Mouse (Mus musculus): ENCODE data around the gene Rnf207.

GRCm38 (mm10) chr4:152285505-152285904 lies 33.3 kb downstream of the Rnf207 start:
- TF ChIP-seq CTCF (IDR thresholded peaks at IDR 0.05; ENCODE audit: low read depth) (peak; percentile 77), EP300 (IDR thresholded peaks at IDR 0.05; ENCODE audit: low read depth) (no peak)

Data from liver, embryonic 14.5 days (tissue).